Mouse (Mus musculus): ENCODE measurements at regions not wholly inside any gene's neighbourhood (a gene's known extent, or its start where the extent isn't known, plus 50 kb on each side); places are given as distances from the start of the nearest gene placed in this dataset.

GRCm38 (mm10) chrX:142574022-142574421 lies 107.2 kb upstream of the Tmem164 start:
- H3K4me2 ChIP-seq (ENCODE audit: low read depth): no peak overlapping the region
- H3K27ac ChIP-seq: no peak overlapping the region
- no peak for DNase-seq (ENCODE audit: low read depth in 3 of 3, low spot score in 3 of 3)
- no peak for ATAC-seq (ENCODE audit: insufficient read depth)
- H3K36me3 ChIP-seq (replicated peaks; ENCODE audit: control insufficient read depth, insufficient read depth, low read depth): no peaks in the 10 kb centered on the region
- H3K9me3 ChIP-seq (ENCODE audit: control insufficient read depth, low read length): no peaks in the 10 kb centered on the region
- H3K27me3 ChIP-seq (ENCODE audit: control insufficient read depth, insufficient read depth, low read length): no peaks in the 10 kb centered on the region
- H3K4me1 ChIP-seq (replicated peaks; ENCODE audit: control insufficient read depth in 2 of 2, insufficient read depth in 2 of 2, low read length in 1 of 2): peaks cover 2 to 22% of the 10 kb centered on the region in 2 experiments; a peak in 3 of 4 replicates
- TF ChIP-seq EP300 (IDR thresholded peaks at IDR 0.05; ENCODE audit: low read depth) (no peak), CTCF (IDR thresholded peaks at IDR 0.05; ENCODE audit: low read depth) (no peak)
- 65% methylated on average over 4 of the region's 4 CpGs for WGBS (ENCODE audit: insufficient replicate concordance)
- no peak overlapping the region for H3K4me3 ChIP-seq (ENCODE audit: insufficient read depth in 1 of 2, low read depth in 2 of 2, low read length in 2 of 2)
- H3K9ac ChIP-seq (replicated peaks): no peak overlapping the region

GRCm38 (mm10) chrX:142574945-142575710 lies 106.1 kb upstream of the Tmem164 start:
- no peak overlapping the region for H3K27ac ChIP-seq
- peak; percentile 75 for TF ChIP-seq EP300 (IDR thresholded peaks at IDR 0.05; ENCODE audit: low read depth)
- peak; percentile 58 for TF ChIP-seq CTCF (IDR thresholded peaks at IDR 0.05; ENCODE audit: low read depth)

GRCm38 (mm10) chrX:142576127-142576526 lies 105.1 kb upstream of the Tmem164 start:
- no peaks in the 10 kb centered on the region for H3K27me3 ChIP-seq (ENCODE audit: control insufficient read depth, insufficient read depth, low read length)
- ATAC-seq (ENCODE audit: insufficient read depth) (no peak), DNase-seq (ENCODE audit: low read depth in 3 of 3, low spot score in 3 of 3) (no peak)
- no peaks in the 10 kb centered on the region for H3K36me3 ChIP-seq (replicated peaks; ENCODE audit: control insufficient read depth, insufficient read depth, low read depth)
- H3K4me1 ChIP-seq (replicated peaks; ENCODE audit: control insufficient read depth in 2 of 2, insufficient read depth in 2 of 2, low read length in 1 of 2): peaks cover 2 to 22% of the 10 kb centered on the region in 2 experiments; a peak in 3 of 4 replicates
- H3K9me3 ChIP-seq (ENCODE audit: control insufficient read depth, low read length): no peaks in the 10 kb centered on the region
- no peak overlapping the region for H3K27ac ChIP-seq
- WGBS (ENCODE audit: insufficient replicate concordance): 59% methylated on average over 3 of the region's 3 CpGs
- TF ChIP-seq CTCF (IDR thresholded peaks at IDR 0.05; ENCODE audit: low read depth) (no peak), EP300 (IDR thresholded peaks at IDR 0.05; ENCODE audit: low read depth) (no peak)
- H3K9ac ChIP-seq (replicated peaks): no peak overlapping the region
- no peak overlapping the region for H3K4me3 ChIP-seq (ENCODE audit: insufficient read depth in 1 of 2, low read depth in 2 of 2, low read length in 2 of 2)
- H3K4me2 ChIP-seq (ENCODE audit: low read depth): no peak overlapping the region

More at GRCm38 (mm10) chrX:142574945-142575710, 106.1 kb upstream of the Tmem164 start:
- Histone ChIP-seq H3K4me2 (ENCODE audit: low read depth) (peak overlapping the region; percentile 5; the same call in 1 of the 2 replicates), H3K36me3 (replicated peaks; ENCODE audit: control insufficient read depth, insufficient read depth, low read depth) (no peaks in the 10 kb centered on the region), H3K4me1 (replicated peaks; ENCODE audit: control insufficient read depth in 2 of 2, insufficient read depth in 2 of 2, low read length in 1 of 2) (peaks cover 2 to 22% of the 10 kb centered on the region in 2 experiments; a peak in 3 of 4 replicates), H3K9me3 (ENCODE audit: control insufficient read depth, low read length) (no peaks in the 10 kb centered on the region), H3K4me3 (ENCODE audit: insufficient read depth in 1 of 2, low read depth in 2 of 2, low read length in 2 of 2) (no peak overlapping the region), H3K27me3 (ENCODE audit: control insufficient read depth, insufficient read depth, low read length) (no peaks in the 10 kb centered on the region), H3K9ac (replicated peaks) (no peak overlapping the region)
- peak; percentile 85 for ATAC-seq (ENCODE audit: insufficient read depth)
- 24% methylated on average over 10 of the region's 10 CpGs for WGBS (ENCODE audit: insufficient replicate concordance)
- DNase-seq (ENCODE audit: low read depth in 3 of 3, low spot score in 3 of 3): peak in 1 of 3 experiments; percentile 16

GRCm38 (mm10) chrX:142577449-142578081 lies 103.6 kb upstream of the Tmem164 start:
- no peaks in the 10 kb centered on the region for H3K9me3 ChIP-seq (ENCODE audit: control insufficient read depth, low read length)
- H3K36me3 ChIP-seq (replicated peaks; ENCODE audit: control insufficient read depth, insufficient read depth, low read depth): no peaks in the 10 kb centered on the region
- TF ChIP-seq CTCF (IDR thresholded peaks at IDR 0.05; ENCODE audit: low read depth) (no peak), EP300 (IDR thresholded peaks at IDR 0.05; ENCODE audit: low read depth) (peak; percentile 35; the same call in 1 of the 2 replicates)
- no peaks in the 10 kb centered on the region for H3K27me3 ChIP-seq (ENCODE audit: control insufficient read depth, insufficient read depth, low read length)
- DNase-seq (ENCODE audit: low read depth in 3 of 3, low spot score in 3 of 3) (no peak), ATAC-seq (ENCODE audit: insufficient read depth) (peak; percentile 53; the same call in 1 of the 2 replicates)
- peaks cover 2 to 22% of the 10 kb centered on the region in 2 experiments; a peak in 3 of 4 replicates for H3K4me1 ChIP-seq (replicated peaks; ENCODE audit: control insufficient read depth in 2 of 2, insufficient read depth in 2 of 2, low read length in 1 of 2)
- peak overlapping the region; percentile 11; the same call in 1 of the 2 replicates for H3K4me2 ChIP-seq (ENCODE audit: low read depth)
- H3K27ac ChIP-seq: no peak overlapping the region
- WGBS (ENCODE audit: insufficient replicate concordance): 15% methylated on average over 6 of the region's 6 CpGs
- no peak overlapping the region for H3K4me3 ChIP-seq (ENCODE audit: insufficient read depth in 1 of 2, low read depth in 2 of 2, low read length in 2 of 2)
- H3K9ac ChIP-seq (replicated peaks): no peak overlapping the region

- H3K36me3 ChIP-seq (replicated peaks; ENCODE audit: control insufficient read depth, insufficient read depth, low read depth): no peaks in the 10 kb centered on the region
- WGBS (ENCODE audit: insufficient replicate concordance): 23% methylated on average over 2 of the region's 2 CpGs
- no peak for ATAC-seq (ENCODE audit: insufficient read depth)
- H3K9me3 ChIP-seq (ENCODE audit: control insufficient read depth, low read length): no peaks in the 10 kb centered on the region
- no peak overlapping the region for H3K4me3 ChIP-seq (ENCODE audit: insufficient read depth in 1 of 2, low read depth in 2 of 2, low read length in 2 of 2)
- H3K27ac ChIP-seq: no peak overlapping the region
- H3K9ac ChIP-seq (replicated peaks): no peak overlapping the region
- DNase-seq (ENCODE audit: low read depth in 3 of 3, low spot score in 3 of 3): no peak
- H3K27me3 ChIP-seq (ENCODE audit: control insufficient read depth, insufficient read depth, low read length): no peaks in the 10 kb centered on the region
- H3K4me2 ChIP-seq (ENCODE audit: low read depth): no peak overlapping the region
- TF ChIP-seq CTCF (IDR thresholded peaks at IDR 0.05; ENCODE audit: low read depth) (no peak), EP300 (IDR thresholded peaks at IDR 0.05; ENCODE audit: low read depth) (no peak)
- H3K4me1 ChIP-seq (replicated peaks; ENCODE audit: control insufficient read depth in 2 of 2, insufficient read depth in 2 of 2, low read length in 1 of 2): 0 out of 4 replicates have a peak, but pooled peaks cover 0 to 3% of the 10 kb centered on the region in 2 experiments
Observed at GRCm38 (mm10) chrX:142585281-142585680, 95.9 kb upstream of the Tmem164 start.
